Mouse (Mus musculus) monocyte, adult 59 days (primary cell): ENCODE results near the gene Golga5. TPM values are rescaled to one million over a fixed set of nuclear protein-coding genes. Genes with fewer than 3 reads are reported as not detected.

Experiments used
- total RNA-seq, 2 experiments: library from RNA; stranded (reverse); gene quantifications; one replicate each; pipeline ENCODE4 v1.2.4; 2023

The Golga5 gene
- 10 to 100 TPM; 35.7 to 38.0 TPM for total RNA-seq

GRCm38 (mm10) chr12:102468894-102469764 lies at the start of gene Golga5:
Golga5 (plus strand) TSS chr12:102469135.

GRCm38 (mm10) chr12:102439632-102440023 lies 29.3 kb upstream of the Golga5 start, which contains the start of gene Lgmn:
Lgmn (minus strand) TSS chr12:102439813.

Other genes starting within 250 kb of the Golga5 start
- 100 to 1,000 TPM; 325 to 327 TPM for gene Rin3, start 186.1 kb upstream of the Golga5 start, total RNA-seq
- 100 to 1,000 TPM; 294 to 302 TPM for gene Lgmn, start 29.3 kb upstream of the Golga5 start, total RNA-seq
- not detected for gene Chga, start 85.8 kb downstream of the Golga5 start, total RNA-seq
- gene Itpk1, start 235.8 kb downstream of the Golga5 start, total RNA-seq = 10 to 100 TPM; 47.3 to 49.7 TPM